Mouse (Mus musculus) thymus, adult 2 months (tissue): Measurements from ENCODE around the gene Pusl1.

Experiments used
- CTCF ChIP-seq: fragments of 200-500 bp; IDR thresholded peaks from 2 replicates; pipeline ENCODE4 v1.5.1; 2012; ENCODE audit warnings: mild to moderate bottlenecking, control low read depth, low read length, moderate library complexity, borderline replicate concordance; ENCODE audit not compliant: control insufficient read depth, poor library complexity, insufficient read depth; ENCODE audit errors: extremely low read depth
- POLR2A ChIP-seq: fragments of 200-500 bp; IDR thresholded peaks from 2 replicates; pipeline ENCODE4 v1.6.1; 2012; ENCODE audit warnings: mild to moderate bottlenecking, low read length, control low read depth, moderate library complexity; ENCODE audit not compliant: control insufficient read depth, poor library complexity, insufficient read depth; ENCODE audit errors: extremely low read depth

GRCm38 (mm10) chr4:155901205-155901604, 9.6 kb upstream of the Pusl1 start:
- TF ChIP-seq CTCF (no peak), POLR2A (no peak)
